Mouse (Mus musculus) erythroid progenitor cell, adult 5-6 weeks (primary cell): ENCODE data around the gene Sphk2. TPM values are rescaled to one million over a fixed set of nuclear protein-coding genes. Genes with fewer than 3 reads are reported as not detected.
A peak's percentile ranks its signal among the peaks of the same experiment; 100 is the strongest.

Source experiments
- ATAC-seq: replicated peaks from 2 replicates; pipeline ENCODE4 v1.8.0; 2016; ENCODE audit warnings: moderate number of reproducible peaks, mild to moderate bottlenecking, moderate TSS enrichment, inconsistent platforms; ENCODE audit not compliant: poor library complexity, low FRiP score, severe bottlenecking
- total RNA-seq, 2 experiments: library from RNA; stranded (forward) in 1 of 2; stranded (reverse) in 1 of 2; fragments of 150-400 nt in 1 of 2; fragments of 186-747, 209-891 nt in 1 of 2; gene quantifications; 2 replicates each; pipeline versions ENCODE4 v1.2.3 to v1.2.4; 2015 to 2017; ENCODE audit warnings: low replicate concordance in 2 of 2

Sphk2 gene
- total RNA-seq, 2 experiments from 2014 or later = 4.8 to 9.6 TPM

- no peak for ATAC-seq
These were observed 4.4 kb downstream of the Sphk2 start for GRCm38 (mm10) chr7:45713396-45713795.

DNA sequence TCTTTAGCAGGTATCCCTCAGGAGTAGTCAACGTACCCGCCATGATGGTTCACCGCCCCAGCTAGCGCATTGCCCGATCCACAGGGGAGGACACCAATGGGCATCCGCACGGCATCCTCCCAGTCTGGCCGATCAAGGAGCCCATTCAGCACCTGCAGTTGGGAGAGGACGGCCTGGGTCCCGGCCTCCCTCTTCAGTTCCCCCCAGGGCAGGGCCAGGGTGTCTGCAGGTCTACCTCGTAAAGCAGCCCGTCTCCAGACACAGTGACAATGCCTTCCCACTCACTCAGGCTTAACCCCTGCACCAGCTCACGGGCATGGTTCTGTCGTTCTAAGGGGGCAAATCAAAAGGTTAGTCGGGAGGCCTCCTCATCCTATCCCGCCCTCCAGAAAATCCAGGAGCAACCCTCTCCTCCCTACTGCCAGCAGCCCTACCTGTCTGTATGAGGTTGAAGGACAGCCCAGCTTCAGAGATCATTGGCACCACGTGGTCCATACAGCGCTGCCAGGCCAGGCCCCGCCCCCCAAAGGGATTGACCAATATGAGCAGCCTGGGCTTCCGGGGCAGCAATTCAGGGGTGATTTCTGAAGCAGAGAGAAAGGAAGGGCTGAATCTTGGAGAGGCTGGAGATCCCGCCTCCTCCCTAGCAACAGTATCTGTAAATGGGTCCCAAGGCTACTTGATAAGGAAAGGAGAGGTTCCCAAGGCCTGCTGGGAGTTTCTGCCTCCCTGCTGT lies 5.6 kb downstream of the Sphk2 start:
- ATAC-seq = no peak

- ATAC-seq = no peak
These were observed 6.3 kb downstream of the Sphk2 start for GRCm38 (mm10) chr7:45711316-45712021.

DNA sequence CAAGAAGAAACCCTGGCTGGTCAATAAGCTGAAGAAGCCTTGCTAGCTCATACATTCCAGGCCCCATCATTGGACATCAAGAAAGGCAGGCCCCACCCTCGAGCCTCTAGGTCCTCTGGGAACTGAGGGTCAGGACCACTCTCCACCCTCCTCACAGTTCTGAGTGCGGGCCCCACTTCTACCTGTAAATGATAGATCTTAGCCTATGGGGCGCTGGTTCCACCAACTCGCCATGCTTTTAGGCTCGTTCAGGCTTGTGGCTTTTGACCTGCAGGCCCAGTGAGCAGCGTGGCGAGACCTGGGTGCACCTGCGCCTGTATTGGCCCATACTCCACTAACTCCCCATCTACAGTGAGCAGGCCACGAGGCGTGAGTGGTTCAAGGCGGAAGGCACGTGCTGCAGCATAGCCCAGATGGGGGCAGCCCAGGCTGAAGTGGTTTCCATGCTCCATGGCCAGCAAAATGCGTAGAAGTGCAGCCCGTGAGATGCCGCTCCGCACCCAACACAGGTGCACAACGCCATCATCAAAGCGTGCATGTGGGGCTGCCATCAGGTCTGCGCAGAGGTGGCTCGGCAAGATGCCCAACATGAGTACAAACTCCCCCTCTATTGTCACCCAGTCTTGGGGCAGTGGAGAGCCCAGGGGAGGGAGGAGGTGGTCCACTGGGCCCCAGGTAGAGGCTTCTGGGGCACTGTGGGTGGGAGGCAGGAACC lies 7.2 kb downstream of the Sphk2 start:
- no peak for ATAC-seq

- no peak for ATAC-seq
These were observed 8.0 kb downstream of the Sphk2 start for GRCm38 (mm10) chr7:45709677-45710355.

GRCm38 (mm10) chr7:45709036-45709435 lies 8.8 kb downstream of the Sphk2 start:
- ATAC-seq = no peak

GRCm38 (mm10) chr7:45708221-45708761 lies 9.5 kb downstream of the Sphk2 start:
- ATAC-seq = no peak

DNA sequence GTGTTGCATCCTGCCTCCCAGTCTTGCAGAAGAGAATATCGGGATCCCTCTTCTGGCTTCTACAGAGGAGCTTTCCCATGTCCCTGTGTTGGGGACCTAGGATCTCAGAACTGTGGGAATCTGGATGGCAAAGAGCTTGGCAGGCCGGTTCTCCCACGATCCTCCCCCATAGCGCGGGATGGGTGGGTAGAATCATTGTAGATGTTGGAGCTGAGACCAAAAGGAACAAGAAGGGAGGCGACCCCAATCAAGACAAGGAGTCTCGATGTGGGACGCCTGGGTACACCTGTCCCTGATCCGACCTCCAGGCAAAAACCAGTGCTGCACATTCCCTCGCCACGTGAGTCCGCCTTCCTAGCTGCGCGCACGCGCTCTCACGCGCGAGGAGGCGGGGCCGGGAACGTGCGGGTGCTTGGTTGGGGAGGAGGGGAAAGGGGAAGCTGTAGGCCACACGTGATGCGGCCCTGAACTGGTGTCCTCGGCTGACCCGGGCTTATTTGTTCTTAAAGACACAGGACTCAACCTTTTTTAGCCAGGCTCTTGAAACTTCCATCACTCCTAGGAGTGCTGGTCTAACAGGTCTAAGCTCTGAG lies 10.3 kb downstream of the Sphk2 start:
- no peak for ATAC-seq

- 0 out of 2 replicates have a peak, but pooled peaks have one; percentile 4 for ATAC-seq
These were observed 11.0 kb downstream of the Sphk2 start for GRCm38 (mm10) chr7:45706721-45707241.

GRCm38 (mm10) chr7:45705873-45706281 lies 11.9 kb downstream of the Sphk2 start:
- ATAC-seq = no peak

DNA sequence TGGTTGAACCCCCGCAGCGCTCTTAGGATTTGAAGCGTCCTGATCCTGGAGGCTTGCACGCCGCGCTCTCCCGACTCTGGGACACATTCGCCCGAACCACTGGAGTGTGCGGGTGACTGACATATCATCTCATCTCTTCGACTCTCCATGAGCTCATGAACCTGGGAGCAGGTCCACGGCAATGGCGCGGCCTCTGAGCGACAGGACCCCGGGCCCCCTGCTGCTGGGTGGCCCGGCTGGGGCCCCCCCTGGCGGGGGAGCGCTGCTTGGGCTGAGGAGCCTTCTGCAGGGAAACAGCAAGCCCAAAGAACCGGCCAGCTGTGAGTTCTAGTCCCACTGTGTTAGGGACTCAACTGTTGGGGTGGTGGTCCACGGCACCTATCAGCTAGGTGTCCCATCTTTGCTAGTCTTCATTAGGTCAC lies 12.3 kb downstream of the Sphk2 start:
- no peak for ATAC-seq

DNA sequence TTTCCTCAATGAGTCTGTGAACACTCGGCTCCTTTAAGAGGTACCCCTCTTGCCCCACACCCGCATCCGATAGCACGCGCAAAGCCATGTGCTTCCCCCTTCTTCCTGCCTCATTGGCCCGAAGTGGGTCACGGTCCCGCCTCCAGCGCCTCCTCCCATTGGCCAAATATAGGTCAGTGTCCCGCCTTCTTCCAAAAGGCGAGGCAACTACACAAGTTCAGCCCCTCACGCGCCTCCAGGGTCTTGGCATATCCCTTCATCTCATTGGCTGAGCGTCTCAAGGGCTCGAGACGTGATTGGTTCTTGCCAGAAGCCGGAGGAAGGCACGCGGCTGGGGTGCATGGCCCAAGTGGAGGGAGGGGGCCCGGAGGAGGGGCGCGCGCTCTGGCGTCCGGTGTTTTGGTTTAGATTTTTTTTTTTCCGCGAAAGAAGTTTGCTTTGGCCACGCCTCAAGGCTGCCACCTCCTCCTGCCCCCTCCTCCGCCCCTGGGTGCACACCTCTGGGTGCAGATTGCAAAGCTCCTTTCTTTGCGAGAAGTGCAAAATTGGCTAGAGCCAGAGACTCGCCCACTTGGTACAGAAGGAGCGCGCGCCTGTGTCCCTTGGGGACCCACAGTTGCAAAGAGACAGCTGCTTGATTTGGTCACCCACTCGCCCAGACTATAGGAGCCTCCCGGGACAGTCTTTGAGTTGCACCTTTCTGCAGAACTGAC lies 12.9 kb downstream of the Sphk2 start, which contains the start of gene Dbp:
Gene Dbp (plus strand): TSS at position 359 of the 713 bp plus-strand sequence.
- ATAC-seq = peak; percentile 79

- no peak for ATAC-seq
These were observed 13.7 kb downstream of the Sphk2 start for GRCm38 (mm10) chr7:45704046-45704559.

- no peak for ATAC-seq
These were observed 14.2 kb downstream of the Sphk2 start for GRCm38 (mm10) chr7:45703521-45704033.

GRCm38 (mm10) chr7:45702809-45703520 lies 14.8 kb downstream of the Sphk2 start:
- no peak for ATAC-seq

- ATAC-seq = no peak
These were observed 15.5 kb downstream of the Sphk2 start for GRCm38 (mm10) chr7:45702316-45702715.

- ATAC-seq = no peak
These were observed 16.2 kb downstream of the Sphk2 start for GRCm38 (mm10) chr7:45701607-45702006.
